Mouse (Mus musculus) embryonic facial prominence, embryonic 15.5 days (tissue): ENCODE data around the gene 6430571L13Rik. TPM values are rescaled to one million over a fixed set of nuclear protein-coding genes. Genes with fewer than 3 reads are reported as not detected.
A peak's percentile ranks its signal among the peaks of the same experiment; 100 is the strongest.

Source experiments
- ATAC-seq: fragments of 200-750 bp; cut with Nextera tagmentation; 2 replicates; pipeline ENCODE4 v1.8.0; 2017; ENCODE audit warnings: low read depth, moderate TSS enrichment; ENCODE audit not compliant: insufficient number of reproducible peaks, low FRiP score, low TSS enrichment
- H3K27ac ChIP-seq: fragments of 300-500 bp; sonication (generic); replicated peaks from 2 replicates; pipeline ENCODE4 v1.5.1; 2015; ENCODE audit warnings: mild to moderate bottlenecking, inconsistent platforms
- H3K27me3 ChIP-seq: fragments of 300-500 bp; sonication (generic); 2 replicates; pipeline ENCODE4 v1.6.1; 2015; ENCODE audit warnings: inconsistent platforms
- H3K36me3 ChIP-seq: fragments of 300-500 bp; sonication (generic); 2 replicates; pipeline ENCODE4 v1.6.1; 2015; ENCODE audit warnings: mild to moderate bottlenecking, inconsistent platforms
- H3K4me1 ChIP-seq: fragments of 300-500 bp; sonication (generic); 2 replicates; pipeline ENCODE4 v1.6.1; 2015; ENCODE audit warnings: inconsistent platforms
- H3K4me2 ChIP-seq: fragments of 300-500 bp; sonication (generic); replicated peaks from 2 replicates; pipeline ENCODE4 v1.6.1; 2015; ENCODE audit warnings: mild to moderate bottlenecking, inconsistent platforms
- H3K4me3 ChIP-seq: fragments of 300-500 bp; sonication (generic); replicated peaks from 2 replicates; pipeline ENCODE4 v1.5.1; 2015; ENCODE audit warnings: mild to moderate bottlenecking, inconsistent platforms
- H3K9ac ChIP-seq: fragments of 300-500 bp; sonication (generic); 2 replicates; pipeline ENCODE4 v1.6.1; 2015; ENCODE audit warnings: inconsistent platforms
- H3K9me3 ChIP-seq: fragments of 300-500 bp; sonication (generic); replicated peaks from 2 replicates; pipeline ENCODE4 v1.6.1; 2016; ENCODE audit warnings: inconsistent platforms
- WGBS: fragments of 180-500 bp; shearing (Covaris S2); methylation state at CpG from one replicate; pipeline ENCODE4 v1.1.7; 2015; 5-methylcytosine and 5-hydroxymethylcytosine counted together
- polyA plus RNA-seq: library from polyadenylated mRNA; unstranded; fragments of >200 nt; fragmentation: Nextera tagmentation; extraction: Ambion mirVana; gene quantifications from 2 replicates; pipeline ENCODE4 v1.2.1, GENCODE M21; 2015

Gene 6430571L13Rik
- polyA plus RNA-seq, 1 experiment from 2014 or later = 0.91 TPM

DNA sequence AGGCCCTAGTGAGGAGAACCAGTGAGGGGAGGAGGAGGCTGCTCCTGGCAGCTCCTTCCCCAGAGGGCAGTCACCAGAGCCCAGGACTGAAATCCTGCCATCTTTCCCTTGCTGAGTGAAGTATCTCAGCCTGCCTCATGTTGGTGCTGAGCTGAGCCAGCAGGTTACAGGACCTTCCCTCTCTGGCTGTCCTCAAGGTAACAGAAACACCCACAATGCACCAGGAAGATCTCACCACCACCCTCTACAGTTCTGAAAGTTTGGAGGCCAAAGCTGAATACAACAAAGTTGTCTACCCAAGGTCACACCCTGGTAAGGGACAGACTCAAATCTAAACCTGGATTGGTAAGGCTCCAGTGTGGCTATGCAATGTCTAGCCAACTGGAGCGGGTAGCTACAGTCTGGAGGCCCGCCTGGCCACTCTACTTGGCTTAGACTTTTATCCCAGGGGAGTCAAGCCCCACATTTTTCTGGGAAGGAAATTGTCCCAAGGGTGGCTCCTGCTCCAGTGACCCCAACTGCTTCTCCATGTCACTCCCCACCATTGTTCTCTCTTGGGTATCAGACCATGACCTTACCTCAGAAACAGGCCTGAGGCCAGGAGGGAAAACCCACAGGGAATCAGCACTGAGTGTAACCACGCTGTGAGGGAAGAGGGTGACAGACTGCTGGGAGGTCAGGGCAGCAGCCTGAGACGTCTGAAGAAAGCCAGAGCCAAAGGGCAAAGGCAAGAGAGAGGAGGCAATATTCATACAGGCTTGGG, 15.4 kb upstream of the 6430571L13Rik start:
- Histone ChIP-seq H3K4me1 (0 out of 2 replicates have a peak, but pooled peaks cover 5% of the 10 kb centered on the region), H3K27ac (no peak overlapping the region), H3K27me3 (no peaks in the 10 kb centered on the region), H3K4me3 (no peak overlapping the region), H3K9ac (no peak overlapping the region), H3K4me2 (no peak overlapping the region), H3K36me3 (0 out of 2 replicates have a peak, but pooled peaks cover 9% of the 10 kb centered on the region), H3K9me3 (no peaks in the 10 kb centered on the region)
- WGBS = 52% methylated on average over 4 of the region's 4 CpGs
- ATAC-seq = no peak

DNA sequence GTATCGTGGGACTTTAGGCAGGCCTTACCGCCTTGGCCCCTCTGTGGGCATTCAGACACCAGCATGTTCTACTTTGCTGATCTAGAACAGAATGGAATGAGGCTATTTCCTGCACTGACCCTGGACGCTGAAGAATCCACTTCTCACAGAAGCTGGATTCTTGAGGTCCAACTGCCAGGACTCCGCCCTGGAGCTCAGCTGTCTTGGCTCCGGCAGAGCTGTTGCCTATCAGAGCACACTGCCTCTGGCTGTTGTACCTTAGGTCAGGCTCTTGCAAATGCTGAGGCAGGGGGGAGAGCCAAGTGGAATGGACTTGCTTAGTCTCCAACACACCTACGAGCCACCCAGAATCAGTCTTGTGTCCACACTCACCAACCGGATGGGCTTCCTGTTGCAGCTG, 14.5 kb upstream of the 6430571L13Rik start:
- Histone ChIP-seq H3K27me3 (no peaks in the 10 kb centered on the region), H3K4me2 (no peak overlapping the region), H3K9ac (no peak overlapping the region), H3K4me3 (no peak overlapping the region), H3K27ac (no peak overlapping the region), H3K4me1 (0 out of 2 replicates have a peak, but pooled peaks cover 5% of the 10 kb centered on the region), H3K36me3 (0 out of 2 replicates have a peak, but pooled peaks cover 9% of the 10 kb centered on the region), H3K9me3 (no peaks in the 10 kb centered on the region)
- ATAC-seq = no peak
- WGBS = 76% methylated on average over 7 of the region's 7 CpGs

DNA sequence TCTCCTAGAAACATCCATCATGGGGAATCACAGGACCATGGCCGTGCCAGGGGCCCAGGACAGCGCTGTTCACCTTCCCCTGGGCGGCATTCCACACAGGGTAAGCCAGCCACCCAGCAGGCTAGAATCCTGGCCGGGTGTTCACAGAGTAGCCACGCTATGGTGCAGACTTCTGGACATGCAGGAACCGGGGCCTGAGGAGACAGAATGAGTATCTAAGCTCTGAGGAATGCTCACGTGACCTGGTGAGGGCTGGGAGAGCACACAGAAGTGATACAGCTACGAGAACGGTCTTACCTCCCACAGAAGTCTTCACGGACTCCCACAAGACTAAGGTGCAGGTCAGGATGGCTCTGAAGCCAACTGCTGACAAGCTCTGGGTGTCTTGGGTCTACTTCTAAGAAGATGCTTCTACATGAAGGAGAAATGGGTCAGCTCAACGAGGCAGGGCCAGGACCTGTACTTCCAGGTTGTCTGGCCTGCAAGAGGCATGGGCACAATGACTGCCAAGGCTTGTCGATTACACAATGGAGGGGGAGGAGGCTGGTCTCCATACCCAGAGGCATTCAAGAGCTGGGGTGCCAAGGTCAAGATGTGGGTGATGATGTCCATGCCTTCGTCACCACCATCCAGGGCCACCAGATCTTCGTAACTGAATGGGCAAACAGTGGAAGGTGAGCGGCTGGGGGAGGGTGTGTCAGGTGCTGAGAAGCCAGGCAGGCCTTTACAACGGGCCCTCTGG, 12.4 kb upstream of the 6430571L13Rik start:
- no peak overlapping the region for H3K27ac ChIP-seq
- 0 out of 2 replicates have a peak, but pooled peaks cover 9% of the 10 kb centered on the region for H3K36me3 ChIP-seq
- no peak overlapping the region for H3K4me2 ChIP-seq
- H3K4me3 ChIP-seq = no peak overlapping the region
- 0 out of 2 replicates have a peak, but pooled peaks cover 5% of the 10 kb centered on the region for H3K4me1 ChIP-seq
- H3K9ac ChIP-seq = no peak overlapping the region
- 88% methylated on average over 16 of the region's 16 CpGs for WGBS
- no peak for ATAC-seq
- H3K27me3 ChIP-seq = no peaks in the 10 kb centered on the region
- no peaks in the 10 kb centered on the region for H3K9me3 ChIP-seq

DNA sequence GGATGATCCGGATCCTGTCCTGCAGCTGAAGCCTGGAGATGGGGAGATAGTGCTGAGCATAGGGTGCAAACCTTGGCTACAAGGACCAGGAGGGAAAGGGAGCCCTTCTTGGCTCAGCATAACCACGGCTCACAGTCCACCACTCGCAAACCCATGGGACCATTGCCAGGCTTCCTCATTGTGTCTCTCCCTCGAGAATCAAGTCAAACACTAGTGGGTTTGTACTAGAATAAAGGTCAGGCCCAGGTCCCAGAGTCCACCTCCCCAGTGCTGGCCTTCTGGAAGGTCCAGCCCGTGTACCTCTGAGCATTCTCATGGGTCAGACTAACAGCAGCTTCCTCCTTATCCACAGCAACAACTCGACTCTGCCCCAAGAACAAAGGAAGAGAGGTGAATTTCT, 9.6 kb upstream of the 6430571L13Rik start:
- Histone ChIP-seq H3K36me3 (0 out of 2 replicates have a peak, but pooled peaks cover 15% of the 10 kb centered on the region), H3K27me3 (no peaks in the 10 kb centered on the region), H3K9ac (no peak overlapping the region), H3K27ac (no peak overlapping the region), H3K4me1 (no peaks in the 10 kb centered on the region), H3K4me3 (no peak overlapping the region), H3K4me2 (no peak overlapping the region), H3K9me3 (no peaks in the 10 kb centered on the region)
- ATAC-seq = no peak
- 84% methylated on average over 6 of the region's 6 CpGs for WGBS

DNA sequence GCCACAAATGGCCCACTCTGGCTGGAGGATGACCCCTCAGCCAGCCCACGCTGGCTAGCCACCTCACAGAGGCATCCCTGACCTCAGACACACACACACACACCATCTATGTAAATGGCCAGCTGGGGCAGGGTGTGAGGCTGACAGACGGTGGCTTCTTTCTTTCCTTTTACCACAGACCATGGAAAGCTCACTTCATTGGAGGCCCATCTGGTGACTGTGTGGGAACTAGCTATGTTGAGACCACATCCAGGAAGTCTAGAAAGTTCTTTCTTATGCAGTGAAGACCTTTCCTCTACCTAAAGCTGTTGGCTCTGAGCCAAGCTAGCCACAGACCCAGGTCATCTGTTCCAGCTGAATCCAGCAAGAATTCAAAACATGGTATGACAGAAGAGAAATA, 6.7 kb upstream of the 6430571L13Rik start:
- WGBS = 80% methylated on average over 2 of the region's 2 CpGs

DNA sequence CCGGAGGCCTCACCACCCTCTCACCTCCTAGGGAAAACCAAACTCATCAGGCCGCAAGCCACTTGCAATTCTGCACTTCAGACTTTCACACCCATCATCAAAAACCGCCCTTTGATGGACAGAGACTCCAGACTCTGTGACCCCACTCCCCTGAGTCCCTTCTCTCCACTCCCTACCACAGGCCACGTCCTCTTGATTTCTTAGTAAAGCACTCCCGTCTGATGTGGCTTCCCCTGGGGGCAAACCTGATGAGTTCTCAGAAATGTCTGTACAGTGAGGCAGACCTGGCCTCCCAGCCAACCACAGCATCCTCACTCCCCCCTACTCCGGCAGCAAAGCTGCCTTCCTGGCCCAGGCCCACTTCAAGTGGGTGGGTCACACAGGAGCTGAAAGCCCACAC, 6.0 kb upstream of the 6430571L13Rik start:
- no peak for ATAC-seq
- Histone ChIP-seq H3K27me3 (no peaks in the 10 kb centered on the region), H3K4me1 (peaks cover 12% of the 10 kb centered on the region), H3K4me3 (no peak overlapping the region), H3K36me3 (0 out of 2 replicates have a peak, but pooled peaks cover 6% of the 10 kb centered on the region), H3K9ac (no peak overlapping the region), H3K9me3 (no peaks in the 10 kb centered on the region), H3K4me2 (no peak overlapping the region), H3K27ac (no peak overlapping the region)
- WGBS = 63% methylated on average over 6 of the region's 6 CpGs

More for the DNA sequence above, 6.7 kb upstream of the 6430571L13Rik start:
- H3K4me1 ChIP-seq = peaks cover 9% of the 10 kb centered on the region
- no peak overlapping the region for H3K4me2 ChIP-seq
- H3K27me3 ChIP-seq = no peaks in the 10 kb centered on the region
- H3K9ac ChIP-seq = no peak overlapping the region
- 0 out of 2 replicates have a peak, but pooled peaks cover 8% of the 10 kb centered on the region for H3K36me3 ChIP-seq
- H3K4me3 ChIP-seq = no peak overlapping the region
- H3K9me3 ChIP-seq = no peaks in the 10 kb centered on the region
- H3K27ac ChIP-seq = no peak overlapping the region
- no peak for ATAC-seq

DNA sequence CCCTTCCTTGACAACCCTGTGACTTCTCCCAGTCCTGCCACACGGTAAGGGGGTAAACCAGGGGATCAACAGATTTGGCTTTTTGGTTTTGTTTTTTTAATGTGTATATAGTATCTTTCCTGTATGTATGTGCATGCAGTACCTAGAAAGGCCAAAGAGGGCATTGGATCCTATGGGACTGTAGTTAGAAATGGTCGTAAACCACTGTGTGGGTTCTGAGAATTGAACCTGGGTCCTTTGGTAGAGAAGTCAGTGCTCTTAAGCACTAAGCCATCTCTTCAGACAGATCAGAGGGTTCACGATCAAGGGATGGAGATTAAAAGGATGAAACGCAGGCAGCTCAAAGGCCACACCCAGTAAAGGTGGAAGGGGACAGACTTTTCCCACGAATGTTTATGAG, 5.4 kb upstream of the 6430571L13Rik start:
- Histone ChIP-seq H3K4me3 (no peak overlapping the region), H3K9me3 (no peaks in the 10 kb centered on the region), H3K4me2 (no peak overlapping the region), H3K36me3 (0 out of 2 replicates have a peak, but pooled peaks cover 6% of the 10 kb centered on the region), H3K4me1 (peaks cover 12% of the 10 kb centered on the region), H3K27ac (no peak overlapping the region), H3K27me3 (no peaks in the 10 kb centered on the region), H3K9ac (no peak overlapping the region)
- 83% methylated on average over 5 of the region's 5 CpGs for WGBS
- no peak for ATAC-seq

DNA sequence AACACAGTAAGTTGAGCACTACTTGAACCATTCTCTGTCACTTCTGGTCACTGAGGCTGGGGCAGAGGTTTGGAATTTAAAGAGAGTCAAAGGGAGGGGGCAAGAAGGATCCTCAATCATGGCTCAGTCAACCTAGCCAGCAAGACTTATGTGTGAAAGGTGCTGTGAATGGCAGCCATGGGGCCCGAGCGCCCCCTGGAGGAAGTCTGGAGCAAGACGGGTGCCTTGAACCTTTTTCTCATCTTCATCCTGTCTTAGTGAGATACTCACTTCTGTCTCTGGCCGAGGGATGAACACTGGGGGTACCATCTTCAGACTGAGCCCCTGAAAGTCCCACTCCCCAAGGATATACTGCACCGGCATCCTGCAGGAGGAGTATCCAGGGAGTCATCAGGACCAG, 4.5 kb upstream of the 6430571L13Rik start:
- Histone ChIP-seq H3K36me3 (0 out of 2 replicates have a peak, but pooled peaks cover 6% of the 10 kb centered on the region), H3K4me3 (no peak overlapping the region), H3K4me2 (no peak overlapping the region), H3K4me1 (peaks cover 12% of the 10 kb centered on the region), H3K9ac (no peak overlapping the region), H3K9me3 (no peaks in the 10 kb centered on the region), H3K27me3 (0 out of 2 replicates have a peak, but pooled peaks cover under 1% of the 10 kb centered on the region), H3K27ac (no peak overlapping the region)
- no peak for ATAC-seq
- 7% methylated on average over 5 of the region's 5 CpGs for WGBS

DNA sequence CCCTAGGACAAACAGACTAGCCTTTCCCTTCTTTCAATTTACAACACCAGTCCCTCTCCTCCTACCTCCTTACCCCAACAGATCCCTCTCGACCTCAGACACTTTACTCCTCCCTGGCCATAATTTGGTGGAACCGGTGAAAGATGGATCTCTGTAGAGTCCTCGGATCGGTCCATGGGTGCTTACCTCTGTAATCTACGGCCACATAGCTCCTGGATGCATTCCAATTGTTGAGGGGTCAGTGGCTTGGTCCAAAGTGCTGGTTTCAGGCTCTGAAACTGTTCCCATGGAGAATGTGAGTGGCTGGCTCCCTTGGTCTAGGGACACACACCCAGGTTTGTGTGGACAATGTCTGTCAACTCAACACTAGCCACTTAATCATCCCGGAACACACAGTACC, 4.0 kb upstream of the 6430571L13Rik start:
- H3K4me1 ChIP-seq = peaks cover 12% of the 10 kb centered on the region
- no peaks in the 10 kb centered on the region for H3K9me3 ChIP-seq
- ATAC-seq = no peak
- H3K4me2 ChIP-seq = no peak overlapping the region
- H3K36me3 ChIP-seq = 0 out of 2 replicates have a peak, but pooled peaks cover 6% of the 10 kb centered on the region
- H3K4me3 ChIP-seq = no peak overlapping the region
- WGBS = 87% methylated on average over 6 of the region's 6 CpGs
- H3K27me3 ChIP-seq = peaks cover 5% of the 10 kb centered on the region; the same call in 1 of the 2 replicates
- H3K27ac ChIP-seq = no peak overlapping the region
- H3K9ac ChIP-seq = no peak overlapping the region

DNA sequence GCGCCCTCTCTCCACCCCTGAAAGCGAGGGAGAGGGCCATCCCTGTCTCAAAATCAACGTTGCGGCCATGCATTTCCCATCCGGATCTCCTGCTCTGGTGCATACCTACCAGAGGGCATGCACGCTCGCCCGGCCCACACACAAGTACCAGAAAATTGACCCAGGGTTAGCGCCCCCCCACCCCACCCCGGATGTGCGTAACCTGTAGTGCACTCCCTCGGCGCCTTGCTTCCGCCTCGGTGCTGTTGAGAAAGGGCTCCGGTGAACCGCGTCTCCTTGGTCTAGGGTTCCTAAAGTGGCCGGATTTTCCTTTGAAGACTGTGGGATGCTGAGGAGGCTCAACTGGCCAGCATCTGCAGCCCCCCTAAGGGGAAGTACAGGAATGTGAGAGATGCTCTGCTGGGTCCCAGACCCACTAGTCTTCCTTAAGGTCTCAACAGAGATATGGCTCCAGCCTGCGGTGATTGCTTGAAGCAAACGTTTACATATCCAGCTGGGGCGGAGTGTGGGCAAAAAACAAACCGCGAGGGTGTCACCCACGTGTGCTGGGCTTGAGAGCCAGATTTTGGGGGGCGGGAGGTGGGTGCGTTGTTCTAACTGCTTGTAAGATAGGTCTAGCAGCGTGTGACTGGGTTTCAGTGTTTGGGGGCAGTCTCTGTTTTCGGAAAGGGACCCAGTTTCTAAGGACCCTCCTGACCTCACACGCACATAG, 2.1 kb upstream of the 6430571L13Rik start, which contains the start of gene Hemk1:
Gene Hemk1 (minus strand): TSS at position 179 of the 712 bp plus-strand sequence.
- Histone ChIP-seq H3K4me3 (peak within 1 kb of the TSS; percentile 63), H3K4me2 (peak within 1 kb of the TSS; percentile 88), H3K36me3 (0 out of 2 replicates have a peak, but pooled peaks cover 6% of the 10 kb centered on the region), H3K27me3 (peaks cover 5% of the 10 kb centered on the region; the same call in 1 of the 2 replicates), H3K9ac (peak within 1 kb of the TSS; percentile 59), H3K27ac (peak within 1 kb of the TSS; percentile 72), H3K4me1 (peaks cover 12% of the 10 kb centered on the region), H3K9me3 (no peaks in the 10 kb centered on the region)
- ATAC-seq = peak; percentile 41
- 3% methylated on average over 30 of the region's 30 CpGs for WGBS
